Mouse (Mus musculus): Measurements from ENCODE around the gene Lipc. TPM values are rescaled to one million over a fixed set of nuclear protein-coding genes. Genes with fewer than 3 reads are reported as not detected.
A peak's percentile ranks its signal among the peaks of the same experiment; 100 is the strongest.

The Lipc gene
- polyA plus RNA-seq (2015; fragmentation: Nextera tagmentation; extraction: Ambion mirVana): 0.19 and 0.31 TPM in 2 replicates

GRCm38 (mm10) chr9:70952126-70952525 is at the start of gene Lipc:
Gene Lipc (minus strand): TSS chr9:70952226.
- H3K4me3 ChIP-seq (ENCODE audit: low read depth, low read length): no peak within 1 kb of the TSS
- no peak within 1 kb of the TSS for H3K9ac ChIP-seq (ENCODE audit: low read depth, low read length)
- H3K4me2 ChIP-seq (ENCODE audit: low read length): no peak within 1 kb of the TSS
- no peaks in the 10 kb centered on the region for H3K9me3 ChIP-seq (replicated peaks; ENCODE audit: control insufficient read depth, low read length, poor library complexity, severe bottlenecking)
- no peaks in the 10 kb centered on the region for H3K36me3 ChIP-seq (ENCODE audit: control insufficient read depth, insufficient read depth, low read length)
- no peak for ATAC-seq
- no peaks in the 10 kb centered on the region; the same call in 1 of the 2 replicates for H3K4me1 ChIP-seq (ENCODE audit: control insufficient read depth, insufficient read depth, low read length)
- H3K27me3 ChIP-seq (ENCODE audit: control insufficient read depth, insufficient read depth, low read depth, low read length): no peaks in the 10 kb centered on the region
- no peak within 1 kb of the TSS for H3K27ac ChIP-seq (ENCODE audit: low read length)
- WGBS: 89% methylated on average over 4 of the region's 4 CpGs

- no peak for ATAC-seq
- H3K36me3 ChIP-seq (ENCODE audit: control insufficient read depth, insufficient read depth, low read length): no peaks in the 10 kb centered on the region
- no peaks in the 10 kb centered on the region for H3K27me3 ChIP-seq (ENCODE audit: control insufficient read depth, insufficient read depth, low read depth, low read length)
- 91% methylated on average over 4 of the region's 4 CpGs for WGBS
- H3K27ac ChIP-seq (ENCODE audit: low read length): no peak overlapping the region
- H3K4me1 ChIP-seq (ENCODE audit: control insufficient read depth, insufficient read depth, low read length): no peaks in the 10 kb centered on the region
- peaks cover 3% of the 10 kb centered on the region; the same call in 1 of the 2 replicates for H3K9me3 ChIP-seq (replicated peaks; ENCODE audit: control insufficient read depth, low read length, poor library complexity, severe bottlenecking)
- no peak overlapping the region for H3K4me3 ChIP-seq (ENCODE audit: low read depth, low read length)
- no peak overlapping the region for H3K9ac ChIP-seq (ENCODE audit: low read depth, low read length)
- no peak overlapping the region for H3K4me2 ChIP-seq (ENCODE audit: low read length)
Observed at GRCm38 (mm10) chr9:70999161-70999560, 47.1 kb upstream of the Lipc start.

- H3K4me2 ChIP-seq (ENCODE audit: low read length): no peak overlapping the region
- H3K4me1 ChIP-seq (ENCODE audit: control insufficient read depth, insufficient read depth, low read length): no peaks in the 10 kb centered on the region
- H3K27me3 ChIP-seq (ENCODE audit: control insufficient read depth, insufficient read depth, low read depth, low read length): no peaks in the 10 kb centered on the region
- WGBS: 69% methylated on average over 6 of the region's 6 CpGs
- H3K27ac ChIP-seq (ENCODE audit: low read length): no peak overlapping the region
- no peaks in the 10 kb centered on the region for H3K36me3 ChIP-seq (ENCODE audit: control insufficient read depth, insufficient read depth, low read length)
- H3K4me3 ChIP-seq (ENCODE audit: low read depth, low read length): no peak overlapping the region
- H3K9me3 ChIP-seq (replicated peaks; ENCODE audit: control insufficient read depth, low read length, poor library complexity, severe bottlenecking): peaks cover 3% of the 10 kb centered on the region; the same call in 1 of the 2 replicates
- no peak for ATAC-seq
- H3K9ac ChIP-seq (ENCODE audit: low read depth, low read length): no peak overlapping the region
Observed at GRCm38 (mm10) chr9:70998719-70999118, 46.7 kb upstream of the Lipc start.

DNA sequence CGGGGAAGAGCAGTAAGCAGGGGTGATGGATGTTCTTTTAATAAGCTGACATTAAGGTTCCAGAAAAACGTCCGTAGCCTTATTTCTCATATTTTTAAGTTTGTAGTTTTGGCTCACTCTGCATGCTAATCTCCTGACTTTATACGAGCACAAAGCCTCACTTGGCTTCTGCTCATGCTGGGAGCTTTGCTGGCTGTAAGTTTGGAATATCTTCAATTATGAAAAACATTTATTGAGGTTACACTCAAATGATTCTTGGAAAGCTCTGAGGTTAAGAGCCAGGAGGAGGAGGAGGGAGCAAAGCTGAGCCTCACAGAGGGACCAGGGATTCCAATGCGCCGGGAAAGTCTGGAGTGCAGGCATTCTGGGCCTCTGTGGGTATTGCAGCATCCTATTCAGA is 41.3 kb upstream of the Lipc start:
- H3K27ac ChIP-seq (ENCODE audit: low read length): no peak overlapping the region
- H3K36me3 ChIP-seq (ENCODE audit: control insufficient read depth, insufficient read depth, low read length): no peaks in the 10 kb centered on the region
- no peak overlapping the region for H3K4me3 ChIP-seq (ENCODE audit: low read depth, low read length)
- H3K27me3 ChIP-seq (ENCODE audit: control insufficient read depth, insufficient read depth, low read depth, low read length): no peaks in the 10 kb centered on the region
- no peak overlapping the region for H3K4me2 ChIP-seq (ENCODE audit: low read length)
- peaks cover 3% of the 10 kb centered on the region; the same call in 1 of the 2 replicates for H3K9me3 ChIP-seq (replicated peaks; ENCODE audit: control insufficient read depth, low read length, poor library complexity, severe bottlenecking)
- no peak overlapping the region for H3K9ac ChIP-seq (ENCODE audit: low read depth, low read length)
- no peaks in the 10 kb centered on the region for H3K4me1 ChIP-seq (ENCODE audit: control insufficient read depth, insufficient read depth, low read length)
- 58% methylated on average over 6 of the region's 6 CpGs for WGBS
- ATAC-seq: no peak

DNA sequence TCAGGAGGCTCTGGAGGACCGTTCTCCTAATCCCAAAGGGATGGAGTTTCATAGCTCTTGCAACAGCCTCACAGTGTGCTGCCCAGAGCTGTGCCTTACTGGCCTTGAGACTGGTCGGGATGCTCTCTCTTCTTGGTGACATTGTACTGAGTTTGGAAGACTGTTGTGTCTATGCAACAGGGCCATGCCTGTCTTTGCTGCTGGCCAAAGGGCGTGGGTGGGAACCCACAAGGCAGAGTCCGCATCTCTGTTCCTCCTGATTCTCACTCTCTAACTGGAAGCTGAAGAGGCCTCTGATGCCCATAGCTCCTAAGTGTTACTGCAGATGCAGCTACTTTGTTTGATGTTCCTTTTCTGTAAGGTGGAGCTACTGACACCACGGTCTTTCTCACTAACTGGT is 39.4 kb upstream of the Lipc start:
- no peaks in the 10 kb centered on the region for H3K36me3 ChIP-seq (ENCODE audit: control insufficient read depth, insufficient read depth, low read length)
- H3K9ac ChIP-seq (ENCODE audit: low read depth, low read length): no peak overlapping the region
- no peak overlapping the region for H3K4me2 ChIP-seq (ENCODE audit: low read length)
- no peak overlapping the region for H3K4me3 ChIP-seq (ENCODE audit: low read depth, low read length)
- H3K27ac ChIP-seq (ENCODE audit: low read length): no peak overlapping the region
- H3K4me1 ChIP-seq (ENCODE audit: control insufficient read depth, insufficient read depth, low read length): peaks cover 2% of the 10 kb centered on the region; the same call in 1 of the 2 replicates
- H3K27me3 ChIP-seq (ENCODE audit: control insufficient read depth, insufficient read depth, low read depth, low read length): no peaks in the 10 kb centered on the region
- H3K9me3 ChIP-seq (replicated peaks; ENCODE audit: control insufficient read depth, low read length, poor library complexity, severe bottlenecking): no peaks in the 10 kb centered on the region; the same call in 1 of the 2 replicates
- WGBS: 85% methylated on average over 5 of the region's 5 CpGs
- ATAC-seq: no peak

DNA sequence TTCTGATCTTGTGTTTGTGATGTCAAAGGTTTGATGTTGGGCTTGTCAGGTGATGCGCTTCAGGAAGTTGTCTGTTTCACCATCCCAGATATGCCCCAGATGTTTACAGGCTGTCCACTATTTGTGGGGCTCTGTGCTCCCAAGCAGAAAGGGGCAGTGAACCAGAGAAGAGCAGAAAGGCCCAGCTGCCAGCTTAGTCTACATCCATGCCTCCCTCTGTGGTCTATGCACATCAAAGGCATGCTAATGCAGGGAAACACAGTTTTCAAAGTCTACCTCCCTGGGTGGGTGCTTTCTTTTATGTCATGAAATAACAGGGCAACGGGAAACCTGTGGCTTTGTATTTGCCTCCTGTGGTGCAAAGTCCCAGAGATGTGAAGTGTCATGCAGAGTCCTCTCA is 35.2 kb upstream of the Lipc start:
- no peaks in the 10 kb centered on the region for H3K9me3 ChIP-seq (replicated peaks; ENCODE audit: control insufficient read depth, low read length, poor library complexity, severe bottlenecking)
- H3K27me3 ChIP-seq (ENCODE audit: control insufficient read depth, insufficient read depth, low read depth, low read length): no peaks in the 10 kb centered on the region
- H3K4me2 ChIP-seq (ENCODE audit: low read length): no peak overlapping the region
- ATAC-seq: no peak; the same call in 1 of the 2 replicates
- peaks cover 2% of the 10 kb centered on the region; the same call in 1 of the 2 replicates for H3K4me1 ChIP-seq (ENCODE audit: control insufficient read depth, insufficient read depth, low read length)
- H3K27ac ChIP-seq (ENCODE audit: low read length): peak overlapping the region; percentile 49
- H3K4me3 ChIP-seq (ENCODE audit: low read depth, low read length): no peak overlapping the region
- H3K9ac ChIP-seq (ENCODE audit: low read depth, low read length): no peak overlapping the region
- 14% methylated on average over 2 of the region's 2 CpGs for WGBS
- no peaks in the 10 kb centered on the region for H3K36me3 ChIP-seq (ENCODE audit: control insufficient read depth, insufficient read depth, low read length)

DNA sequence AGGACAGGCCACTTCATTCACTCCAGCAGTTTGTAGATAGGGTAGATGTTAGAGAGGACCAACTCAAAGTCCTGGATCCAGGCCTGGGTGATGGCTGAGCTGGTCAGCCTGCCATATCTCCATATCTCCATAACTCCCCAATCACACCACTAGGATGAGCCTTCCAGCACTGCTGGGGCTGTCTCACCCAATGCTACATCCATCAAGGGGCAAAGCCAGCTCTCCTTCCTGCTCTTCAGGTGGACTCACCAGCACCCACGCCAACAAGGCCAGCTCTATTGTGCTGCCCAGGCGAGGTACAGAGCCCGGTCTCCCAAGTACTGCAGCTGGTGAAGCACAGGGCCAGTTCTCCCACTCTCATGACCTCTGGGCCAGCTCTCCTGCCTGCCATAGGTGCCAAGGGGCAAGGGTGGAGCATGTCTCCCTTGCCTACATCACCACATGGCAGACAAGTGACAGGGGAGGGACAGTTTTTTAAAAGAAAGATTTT is 31.0 kb upstream of the Lipc start:
- no peak overlapping the region for H3K9ac ChIP-seq (ENCODE audit: low read depth, low read length)
- no peaks in the 10 kb centered on the region for H3K36me3 ChIP-seq (ENCODE audit: control insufficient read depth, insufficient read depth, low read length)
- H3K4me1 ChIP-seq (ENCODE audit: control insufficient read depth, insufficient read depth, low read length): peaks cover 2% of the 10 kb centered on the region; the same call in 1 of the 2 replicates
- no peak overlapping the region for H3K4me3 ChIP-seq (ENCODE audit: low read depth, low read length)
- no peak overlapping the region for H3K27ac ChIP-seq (ENCODE audit: low read length)
- no peaks in the 10 kb centered on the region for H3K9me3 ChIP-seq (replicated peaks; ENCODE audit: control insufficient read depth, low read length, poor library complexity, severe bottlenecking)
- no peak overlapping the region for H3K4me2 ChIP-seq (ENCODE audit: low read length)
- no peaks in the 10 kb centered on the region for H3K27me3 ChIP-seq (ENCODE audit: control insufficient read depth, insufficient read depth, low read depth, low read length)
- WGBS: 96% methylated on average over 3 of the region's 3 CpGs
- ATAC-seq: no peak

DNA sequence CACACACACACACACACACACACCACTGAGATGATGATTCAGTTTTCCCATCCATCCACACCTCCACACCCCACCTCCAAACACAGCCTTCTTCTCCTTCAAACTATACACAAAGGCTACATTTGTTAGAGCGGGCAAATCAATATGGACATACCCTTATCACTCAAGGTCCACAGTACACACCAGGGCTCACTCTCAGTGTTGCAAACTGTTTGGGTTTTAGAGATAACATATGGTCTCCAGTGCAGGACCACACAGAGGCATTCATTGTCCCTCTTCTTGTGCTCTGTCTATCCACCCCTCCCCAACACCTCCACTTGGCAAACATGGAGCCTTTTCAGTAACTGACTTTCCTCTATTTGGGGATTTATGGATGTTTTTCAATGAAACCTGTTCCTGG is 29.7 kb upstream of the Lipc start:
- H3K36me3 ChIP-seq (ENCODE audit: control insufficient read depth, insufficient read depth, low read length): no peaks in the 10 kb centered on the region
- no peak overlapping the region for H3K27ac ChIP-seq (ENCODE audit: low read length)
- no peaks in the 10 kb centered on the region for H3K27me3 ChIP-seq (ENCODE audit: control insufficient read depth, insufficient read depth, low read depth, low read length)
- H3K4me2 ChIP-seq (ENCODE audit: low read length): no peak overlapping the region
- no peak overlapping the region for H3K9ac ChIP-seq (ENCODE audit: low read depth, low read length)
- 100% methylated on average over 1 of the region's 1 CpGs for WGBS
- H3K4me3 ChIP-seq (ENCODE audit: low read depth, low read length): no peak overlapping the region
- ATAC-seq: no peak
- no peaks in the 10 kb centered on the region for H3K9me3 ChIP-seq (replicated peaks; ENCODE audit: control insufficient read depth, low read length, poor library complexity, severe bottlenecking)
- no peaks in the 10 kb centered on the region for H3K4me1 ChIP-seq (ENCODE audit: control insufficient read depth, insufficient read depth, low read length)

DNA sequence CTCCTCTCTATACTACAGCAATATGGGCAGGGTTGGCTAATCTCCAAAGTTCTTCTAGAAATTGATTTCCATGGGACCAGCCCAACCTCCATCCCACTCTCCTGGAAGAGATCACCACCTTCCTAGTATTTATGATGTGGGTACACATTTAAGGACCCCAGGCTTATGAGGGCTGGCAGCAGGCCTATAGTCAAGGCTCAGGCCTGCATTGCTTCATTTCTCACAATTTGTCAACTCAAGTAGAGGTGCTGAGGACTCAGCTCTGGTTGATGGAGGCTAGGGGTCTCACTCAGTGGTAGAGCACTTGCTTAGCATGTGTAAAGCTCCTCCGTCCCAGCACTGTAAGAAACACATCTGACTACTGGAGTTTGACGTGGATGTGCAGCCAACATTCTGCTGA is 27.6 kb upstream of the Lipc start:
- Histone ChIP-seq H3K9me3 (replicated peaks; ENCODE audit: control insufficient read depth, low read length, poor library complexity, severe bottlenecking) (no peaks in the 10 kb centered on the region), H3K27me3 (ENCODE audit: control insufficient read depth, insufficient read depth, low read depth, low read length) (no peaks in the 10 kb centered on the region), H3K36me3 (ENCODE audit: control insufficient read depth, insufficient read depth, low read length) (no peaks in the 10 kb centered on the region), H3K4me1 (ENCODE audit: control insufficient read depth, insufficient read depth, low read length) (no peaks in the 10 kb centered on the region), H3K4me2 (ENCODE audit: low read length) (no peak overlapping the region), H3K9ac (ENCODE audit: low read depth, low read length) (no peak overlapping the region), H3K27ac (ENCODE audit: low read length) (no peak overlapping the region), H3K4me3 (ENCODE audit: low read depth, low read length) (no peak overlapping the region)
- no peak for ATAC-seq
- 83% methylated on average over 2 of the region's 2 CpGs for WGBS
